Mouse (Mus musculus) monocyte, adult 5-6 weeks (primary cell): ENCODE results near the gene BC024978. TPM values are rescaled to one million over a fixed set of nuclear protein-coding genes. Genes with fewer than 3 reads are reported as not detected.

ENCODE experiments used
- ATAC-seq: fragments of 153-309, 156-312 bp; replicated peaks from 2 replicates; pipeline ENCODE4 v1.8.0; 2017; ENCODE audit warnings: mild to moderate bottlenecking; ENCODE audit not compliant: low TSS enrichment, insufficient number of reproducible peaks, severe bottlenecking, poor library complexity, low FRiP score
- total RNA-seq: library from RNA; stranded (forward); fragments of 200-1000, 200-491, 200-594 nt; gene quantifications from 3 replicates; pipeline ENCODE4 v1.2.3, GENCODE M21; 2017

The BC024978 gene
- total RNA-seq, 1 experiment from 2014 or later, result 1.0 TPM

DNA sequence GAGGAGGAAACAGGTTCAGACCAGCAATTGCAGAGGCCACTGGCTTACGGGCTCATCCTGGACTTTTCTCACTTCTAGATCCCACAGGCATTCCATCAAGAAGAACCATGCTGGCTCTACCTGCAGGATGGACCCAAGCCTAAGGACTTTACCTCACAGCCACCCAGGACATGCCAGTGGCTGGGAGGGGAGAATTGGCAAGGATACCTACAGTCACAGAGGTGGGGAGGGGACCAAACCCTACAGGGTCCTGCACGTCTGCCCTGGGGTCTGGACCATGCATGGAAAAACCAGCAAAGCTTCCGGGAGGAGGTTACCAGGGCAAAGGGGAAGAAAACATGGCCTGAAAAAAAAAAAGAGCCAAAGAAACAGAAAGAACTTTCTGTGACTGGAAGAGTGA is 24.6 kb upstream of the BC024978 start:
- no peak for ATAC-seq

DNA sequence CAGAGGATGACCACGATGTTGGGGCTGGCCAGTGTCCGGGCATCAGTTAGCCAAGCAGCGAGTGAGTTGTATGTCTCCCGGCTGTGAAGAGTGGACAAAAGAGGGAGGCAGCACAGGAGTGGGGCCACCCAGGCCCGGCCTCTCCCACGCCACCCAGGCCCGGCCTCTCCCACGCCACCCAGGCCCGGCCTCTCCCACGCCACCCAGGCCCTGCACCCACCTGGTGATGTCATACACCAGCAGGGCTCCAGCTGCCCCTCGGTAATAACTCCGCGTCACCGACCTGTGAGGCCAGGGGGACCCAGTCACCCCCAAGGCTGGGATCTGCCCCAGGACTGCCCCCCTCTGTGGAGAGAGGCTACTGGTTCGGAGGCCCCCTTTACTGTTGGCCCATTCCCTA is 21.1 kb upstream of the BC024978 start:
- ATAC-seq, result no peak

DNA sequence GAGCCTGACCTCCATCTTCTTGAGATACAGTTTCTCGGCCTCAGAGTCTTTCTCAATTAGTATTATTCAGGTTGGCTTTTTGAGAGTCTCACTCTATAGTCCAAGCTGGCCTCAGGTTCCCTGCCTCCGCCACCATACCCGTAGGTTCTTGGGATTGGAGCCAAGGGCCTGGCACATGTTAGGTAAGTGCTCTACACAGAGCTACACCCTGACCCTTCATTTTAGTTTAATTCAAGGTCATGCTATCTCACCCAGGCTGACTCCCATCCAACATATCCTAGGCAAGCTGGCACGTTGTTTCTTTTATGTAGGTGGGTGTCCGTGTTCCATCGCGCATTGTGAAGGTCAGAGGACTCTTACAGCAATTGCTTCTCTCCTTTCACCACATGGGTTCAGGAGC is 20.7 kb upstream of the BC024978 start:
- ATAC-seq, result no peak

DNA sequence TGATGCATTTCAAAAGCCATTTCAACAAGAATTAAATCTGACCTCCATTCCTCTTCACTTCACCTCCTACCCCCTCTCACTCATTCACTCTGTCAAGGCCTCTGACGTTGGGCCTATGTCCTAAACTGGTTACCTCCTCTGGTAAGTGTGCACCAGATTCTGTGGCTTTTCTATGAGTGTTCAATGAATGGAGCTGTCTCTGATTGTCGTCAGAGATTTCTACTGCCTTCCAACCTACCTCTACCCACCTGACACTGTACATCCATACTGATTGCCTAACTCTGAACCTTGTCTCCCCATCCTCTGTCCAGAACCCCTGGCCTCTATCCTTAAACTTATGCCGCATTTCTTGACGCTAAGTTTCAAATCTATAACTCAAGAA is 17.6 kb upstream of the BC024978 start:
- no peak for ATAC-seq

DNA sequence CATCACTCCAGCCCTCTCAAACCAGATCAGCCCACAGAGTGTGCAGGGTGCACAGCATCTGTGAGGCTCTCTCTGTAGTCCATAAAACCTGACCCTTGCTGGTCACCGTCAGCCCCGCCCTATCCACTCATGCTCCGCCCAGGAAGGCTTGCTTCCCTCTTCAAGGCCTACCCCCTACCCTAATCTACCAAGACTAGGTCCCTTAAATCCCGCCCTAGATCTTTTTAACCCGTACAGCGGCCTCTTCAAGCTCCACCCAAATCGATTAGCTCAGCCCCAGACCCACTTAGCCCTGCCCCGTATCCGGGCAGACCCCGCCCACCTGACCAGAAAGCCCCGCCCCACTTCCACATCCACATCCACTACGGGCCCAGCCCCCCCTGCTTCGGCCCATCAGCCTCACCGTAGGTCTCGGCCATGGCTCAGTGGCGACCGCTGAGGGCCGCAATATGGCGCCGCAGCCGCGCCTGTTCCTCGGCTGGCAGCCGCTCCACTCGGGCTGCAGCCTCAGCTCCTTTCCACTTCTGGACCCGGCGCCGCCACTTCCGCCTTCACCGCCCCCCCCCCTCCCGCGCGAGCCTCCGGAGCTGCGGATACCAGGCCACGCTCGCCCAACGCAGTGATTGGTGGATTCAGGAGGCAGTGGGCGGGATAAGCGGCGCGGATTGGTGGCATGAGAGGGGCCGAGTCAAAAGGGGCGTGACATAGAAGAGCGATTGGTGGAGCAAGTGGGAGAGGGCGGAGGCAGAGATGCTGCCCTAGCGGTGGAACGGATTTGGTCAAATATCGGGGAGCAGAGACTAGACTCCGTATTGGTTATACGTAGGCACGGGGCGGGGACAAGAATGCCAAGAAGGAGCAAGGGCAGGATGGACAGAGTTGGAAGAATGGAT is 17.0 kb upstream of the BC024978 start, which contains the start of gene Rab4b:
Gene Rab4b (minus strand): TSS at position 573 of the 893 bp plus-strand sequence.
- ATAC-seq, result peak; percentile 97

DNA sequence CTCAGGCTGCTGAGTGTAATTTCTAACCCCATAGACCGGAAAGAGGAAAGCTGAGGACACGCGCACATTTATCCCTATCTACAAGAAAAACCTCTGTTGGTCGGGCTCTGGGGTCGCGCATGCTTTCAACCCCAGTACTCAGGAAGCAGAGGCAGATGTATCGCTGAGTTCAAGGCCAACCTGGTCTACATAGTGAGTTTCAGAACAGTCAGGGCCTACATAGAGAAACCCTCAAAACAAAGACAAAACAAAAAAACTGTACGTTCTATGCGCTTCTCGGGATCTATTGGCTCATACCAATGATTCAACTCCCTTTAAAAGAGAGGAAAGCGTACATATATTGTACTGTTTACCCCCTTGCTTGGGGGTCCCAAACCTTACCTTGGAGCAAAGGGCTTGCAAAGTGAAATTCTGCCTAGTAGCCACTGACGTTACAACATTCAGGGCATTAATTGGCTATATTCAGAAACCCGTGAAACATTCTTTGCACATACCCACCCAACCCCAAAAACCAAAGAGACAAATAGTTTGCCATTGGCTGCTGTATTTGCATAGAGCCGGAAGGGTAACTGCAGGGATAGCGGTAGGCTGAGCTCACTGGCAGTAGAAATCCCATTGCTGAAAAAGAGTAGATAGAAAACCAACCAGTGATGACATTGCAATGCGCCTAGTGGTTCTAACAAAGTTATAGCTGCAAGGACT is 16.2 kb upstream of the BC024978 start:
- no peak for ATAC-seq

DNA sequence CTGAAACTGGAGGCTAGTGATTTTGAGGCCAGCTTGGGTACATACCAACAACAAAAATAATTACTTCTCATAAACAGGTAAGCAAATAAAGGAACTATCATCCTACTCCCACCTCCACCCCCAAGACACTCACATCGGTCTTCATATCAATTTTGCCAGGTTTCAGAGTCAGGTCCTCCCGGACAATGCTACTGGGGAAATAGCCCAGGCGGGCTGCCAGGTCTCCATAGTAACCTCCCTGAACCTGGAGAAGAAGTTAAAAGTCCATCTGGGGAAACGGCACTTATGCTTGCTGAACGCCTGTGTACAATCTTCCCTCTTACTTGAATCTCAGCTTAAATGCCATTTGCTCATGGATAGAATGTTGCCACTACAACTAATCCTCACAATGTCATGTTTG is 15.5 kb upstream of the BC024978 start:
- no peak for ATAC-seq

DNA sequence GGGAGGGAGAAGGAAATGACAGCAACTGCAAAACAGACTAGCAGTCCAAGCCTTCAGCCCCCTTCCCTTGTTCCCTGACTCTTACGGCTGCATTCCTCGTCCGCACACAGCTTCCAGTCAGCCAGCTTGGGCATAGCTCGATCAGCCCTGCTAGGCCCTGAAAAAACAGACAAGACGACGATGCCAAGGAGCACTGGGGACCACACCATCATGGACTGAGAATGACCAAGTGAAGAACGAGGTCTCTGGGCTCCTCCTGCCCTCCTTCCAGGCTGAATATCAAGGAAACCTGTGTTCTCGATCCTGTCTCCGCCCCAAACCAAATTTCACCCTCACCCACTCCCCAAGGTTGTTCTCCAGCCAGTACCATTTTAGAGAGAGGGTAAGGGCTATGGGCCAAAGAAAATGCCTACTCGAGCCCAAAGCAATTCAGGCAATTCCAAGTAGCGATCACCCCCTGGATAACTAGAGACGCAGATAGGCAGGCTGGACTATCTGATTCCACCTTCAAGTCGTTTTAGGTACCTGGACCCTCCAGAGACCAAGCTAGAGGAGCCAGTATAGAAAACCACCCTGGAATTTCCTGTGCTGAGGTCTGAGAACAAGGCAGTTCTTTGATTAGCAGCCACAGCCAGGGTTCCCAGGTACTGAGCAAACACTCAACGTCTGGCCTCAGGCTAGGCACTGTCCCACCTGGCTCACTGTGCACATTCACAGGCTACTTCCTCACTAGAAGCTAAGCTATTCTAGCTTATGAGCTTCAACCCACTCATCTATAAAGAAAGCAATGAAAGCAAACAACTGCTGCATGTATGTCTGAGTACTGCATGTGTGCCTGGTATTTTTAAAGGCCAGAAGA is 14.5 kb upstream of the BC024978 start, which contains the start of the genes Gm21983 and Mia:
Gene Gm21983 (minus strand): TSS at position 250 of the 859 bp plus-strand sequence.
Gene Mia (minus strand): TSS at position 321 of the 859 bp plus-strand sequence.
- ATAC-seq, result no peak

DNA sequence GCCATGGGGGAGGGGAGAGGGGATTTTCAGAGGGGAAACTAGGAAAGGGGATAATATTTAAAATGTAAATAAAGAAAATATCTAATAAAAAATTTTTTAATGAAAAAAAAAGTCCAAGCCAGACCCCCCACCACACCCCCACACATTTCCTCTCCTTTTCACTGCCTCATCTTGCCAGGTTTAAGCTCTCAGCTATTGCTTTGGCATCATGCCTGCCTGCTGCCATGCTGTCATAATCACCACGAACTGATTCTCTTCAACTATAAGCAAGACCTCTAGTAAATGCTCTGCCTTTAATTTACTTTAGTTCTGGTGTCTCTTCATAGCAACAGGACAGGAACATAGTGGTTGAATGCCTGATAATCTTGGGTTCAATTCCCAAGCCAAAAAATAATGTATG is 13.1 kb upstream of the BC024978 start:
- no peak for ATAC-seq

DNA sequence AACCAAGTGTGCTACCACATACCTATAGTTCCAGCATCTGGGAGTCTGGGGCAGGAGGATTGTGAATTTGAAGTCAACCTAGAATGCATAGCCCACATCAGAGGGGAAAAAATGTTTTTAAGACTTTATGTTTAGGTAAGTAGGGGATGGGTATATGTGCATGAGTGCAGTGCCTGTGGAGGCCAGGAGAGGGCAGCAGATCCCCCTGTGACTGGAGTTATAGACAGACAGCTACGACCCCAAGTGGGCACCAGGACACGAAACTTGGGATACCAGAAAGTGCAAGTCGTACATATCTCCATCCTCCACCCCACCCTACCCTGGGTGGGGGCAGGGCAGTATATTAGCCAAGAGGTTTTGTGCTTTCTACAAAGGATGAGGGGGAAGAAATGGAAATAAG is 10.6 kb upstream of the BC024978 start:
- ATAC-seq, result peak; percentile 47; the same call in 1 of the 2 replicates

DNA sequence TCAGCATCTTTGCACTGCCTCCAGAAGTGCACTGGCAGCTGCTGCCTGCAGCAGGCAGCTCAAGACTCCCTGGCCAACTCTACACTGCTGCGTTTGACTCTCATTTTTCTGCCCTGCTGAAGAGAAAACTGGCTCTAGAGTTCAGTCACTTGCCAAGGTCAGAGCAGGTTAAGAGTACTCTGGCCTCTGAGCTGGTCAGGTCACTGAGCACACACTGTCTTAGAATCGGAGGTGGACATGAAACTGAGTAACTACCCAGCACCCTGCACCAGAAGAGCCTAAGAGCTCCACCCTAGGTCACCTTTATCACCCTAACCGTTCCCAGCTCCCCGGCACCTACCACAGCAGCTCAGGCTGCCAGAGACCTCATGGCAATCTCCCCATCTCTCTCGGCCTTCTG is 9.6 kb upstream of the BC024978 start:
- ATAC-seq, result no peak

DNA sequence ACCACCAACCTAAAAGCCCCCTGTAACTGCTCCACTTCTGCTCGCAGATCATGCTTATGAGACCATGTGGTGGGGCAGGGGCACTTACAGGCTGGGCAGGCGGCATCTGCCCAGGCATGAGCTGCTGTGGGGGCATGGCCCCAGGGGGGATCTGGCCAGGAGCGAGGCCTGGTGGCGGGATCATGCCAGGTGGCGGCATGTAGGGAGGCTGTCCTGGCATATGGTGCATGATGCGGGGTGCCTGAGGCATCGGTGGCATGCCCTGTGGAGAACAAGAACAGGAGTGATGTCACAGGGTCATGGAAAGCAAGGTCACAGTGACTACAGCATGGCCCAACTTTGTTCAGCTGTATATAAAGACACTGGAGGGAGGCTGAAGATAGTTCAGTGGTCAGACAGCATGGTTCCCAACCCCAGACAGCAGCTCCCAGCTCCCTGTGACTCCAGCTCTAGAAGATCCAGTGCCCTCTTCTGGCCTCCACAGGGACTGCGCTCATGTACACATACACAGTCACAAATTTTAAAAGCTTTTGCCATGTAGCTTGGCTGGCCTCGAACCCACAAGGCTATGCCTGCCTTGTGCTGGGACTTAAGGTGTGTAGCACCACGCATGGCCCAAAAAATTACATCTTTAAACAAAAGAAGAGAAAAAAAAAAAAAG is 6.2 kb upstream of the BC024978 start:
- ATAC-seq, result no peak

DNA sequence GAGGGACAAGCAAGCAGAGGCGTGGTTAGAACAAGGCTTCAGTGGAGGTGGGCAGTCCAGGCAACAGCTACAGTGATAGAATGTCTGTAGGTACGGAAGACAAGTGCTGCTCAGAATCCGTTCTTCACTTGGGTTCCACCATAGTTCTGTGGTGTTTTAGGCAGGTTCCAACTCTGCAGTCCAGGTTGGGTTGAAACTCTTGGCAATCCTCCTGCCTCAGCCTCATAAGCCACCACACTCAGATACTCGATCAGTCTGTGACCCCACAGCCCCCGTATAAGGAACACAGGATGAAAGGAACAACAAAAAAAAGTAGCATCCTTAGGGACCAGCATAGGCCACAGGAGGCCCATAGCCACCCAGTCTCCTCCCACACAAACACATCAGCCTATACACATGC is 3.1 kb upstream of the BC024978 start:
- no peak for ATAC-seq

DNA sequence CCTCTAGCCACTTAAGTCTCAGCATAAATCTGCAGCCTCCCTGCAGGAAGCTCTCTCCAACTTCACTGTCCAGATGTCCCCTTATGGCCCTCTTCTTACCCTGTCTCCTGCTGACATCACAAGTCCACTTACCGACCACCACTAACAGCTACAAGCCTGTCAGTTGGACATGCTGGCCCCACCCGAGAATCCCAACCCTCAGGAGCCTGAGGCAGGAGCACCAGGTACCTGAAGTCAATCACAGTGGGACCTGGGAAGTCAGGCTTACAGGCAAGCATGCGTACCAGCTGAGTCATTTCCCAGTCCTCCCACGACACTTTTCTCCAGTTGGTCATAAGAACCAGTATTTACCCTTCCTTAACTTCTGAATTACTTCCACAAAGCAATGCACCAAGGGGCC is 1.9 kb upstream of the BC024978 start:
- no peak for ATAC-seq

DNA sequence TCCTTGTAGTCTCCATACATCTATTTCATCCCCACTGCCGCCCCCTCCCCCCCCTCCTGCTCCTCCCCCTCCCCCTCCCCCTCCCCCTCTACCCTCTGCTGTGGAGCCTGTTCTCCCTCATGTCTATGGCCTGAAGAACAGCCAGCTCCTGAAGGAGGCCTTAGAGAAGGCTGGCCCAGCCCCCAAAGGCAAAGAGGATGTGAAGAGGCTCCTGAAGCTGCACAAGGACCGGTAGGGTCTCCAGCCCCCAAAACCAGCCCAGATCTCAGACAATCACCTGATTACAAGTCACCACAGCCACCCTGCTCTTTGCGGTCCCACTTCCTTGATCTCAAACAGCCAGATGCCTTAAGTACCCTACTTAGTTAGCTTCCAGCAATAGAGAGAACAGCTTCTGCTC is 1.6 kb downstream of the BC024978 start:
- ATAC-seq, result no peak

DNA sequence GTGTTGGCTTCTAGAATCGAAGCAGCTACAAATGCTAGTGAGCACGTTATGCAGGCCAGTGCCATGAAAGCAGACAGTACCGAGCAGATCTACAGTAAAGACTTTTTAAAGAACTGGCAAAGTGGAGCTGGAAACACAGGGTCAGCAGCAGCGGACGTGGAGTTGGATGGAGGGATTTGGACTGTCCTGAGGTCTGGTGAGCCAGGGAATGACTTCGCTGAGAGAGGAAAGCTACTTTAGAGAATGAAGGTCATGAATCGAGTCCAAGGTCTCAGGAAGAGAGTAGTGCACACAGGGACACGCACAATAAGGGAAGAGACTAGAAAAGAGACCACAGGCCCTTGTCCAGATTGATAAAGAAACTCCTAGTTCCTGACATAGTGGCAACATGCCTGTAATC is 2.1 kb downstream of the BC024978 start:
- no peak for ATAC-seq

DNA sequence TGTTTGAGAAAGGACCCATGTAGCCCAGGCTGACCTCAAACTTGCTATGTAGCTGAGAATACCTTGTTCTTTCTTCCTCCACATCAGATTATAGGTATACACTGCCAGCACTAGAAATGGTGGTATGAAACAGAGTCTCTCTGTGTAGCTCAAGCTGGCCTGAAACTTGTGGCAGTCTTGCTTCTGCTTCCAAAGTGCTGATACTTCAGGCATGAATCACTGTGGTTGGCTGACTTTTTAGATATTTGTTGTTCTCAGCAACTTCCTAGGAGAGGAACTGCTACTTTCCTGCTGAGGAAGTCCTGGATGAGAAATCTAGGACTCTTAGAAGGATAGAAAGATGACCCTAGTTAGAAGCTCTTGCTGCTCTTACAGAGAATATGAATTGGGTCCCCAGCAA is 2.8 kb downstream of the BC024978 start:
- ATAC-seq, result no peak

DNA sequence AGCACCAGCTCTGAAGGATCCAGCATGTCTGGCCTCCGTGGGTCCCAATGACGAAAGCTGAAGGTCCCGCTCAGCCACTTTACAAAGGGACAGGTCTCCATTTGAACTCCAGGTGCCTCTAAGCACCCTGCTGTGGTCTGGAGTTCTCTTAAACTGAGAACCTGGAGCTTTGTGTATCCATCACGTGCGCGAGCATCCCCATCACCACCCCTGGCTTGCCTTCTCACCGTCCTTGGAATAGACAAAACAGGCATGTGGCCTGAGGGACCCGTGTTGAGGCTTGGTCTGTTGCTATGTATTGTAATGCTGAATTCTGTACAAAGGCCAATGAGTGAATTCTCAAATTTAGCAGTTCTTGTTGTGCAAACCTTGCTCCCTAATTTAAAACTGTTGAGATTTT is 3.2 kb downstream of the BC024978 start:
- ATAC-seq, result no peak
